Mouse (Mus musculus) MEL (cell line): Measurements from ENCODE around the gene Hnrnpul1. TPM values are rescaled to one million over a fixed set of nuclear protein-coding genes. Genes with fewer than 3 reads are reported as not detected.

Source experiments
- DNase-seq: peaks from one replicate; pipeline ENCODE4 v3.0.0; 2011; ENCODE audit warnings: low read depth, low spot score
- H3K27ac ChIP-seq: 2 replicates; pipeline ENCODE4 v1.5.1; 2012; ENCODE audit warnings: low read depth, mild to moderate bottlenecking, control low read depth, low read length, moderate library complexity; ENCODE audit not compliant: control insufficient read depth
- H3K27me3 ChIP-seq, 2 experiments: fragments of 150-350 bp in 1 of 2; sonication (generic) in 1 of 2; 2 replicates each; pipeline ENCODE4 v1.6.1; 2012; ENCODE audit warnings: low read length in 2 of 2, mild to moderate bottlenecking in 2 of 2, improper control_type of control experiment in 1 of 2, moderate library complexity in 1 of 2; ENCODE audit not compliant: insufficient read depth in 2 of 2, control insufficient read depth in 1 of 2
- H3K36me3 ChIP-seq, 2 experiments: 2 replicates each; pipeline ENCODE4 v1.6.1; 2012 to 2014; ENCODE audit warnings: low read length in 2 of 2, improper control_type of control experiment in 1 of 2, inconsistent platforms in 1 of 2, mild to moderate bottlenecking in 1 of 2; ENCODE audit not compliant: insufficient read depth in 2 of 2, control insufficient read depth in 1 of 2
- H3K4me1 ChIP-seq, 2 experiments: fragments of 150-350 bp in 1 of 2; sonication (generic) in 1 of 2; 2 replicates each; pipeline ENCODE4 v1.6.1; 2012; ENCODE audit warnings: low read length in 2 of 2, improper control_type of control experiment in 1 of 2, mild to moderate bottlenecking in 1 of 2; ENCODE audit not compliant: insufficient read depth in 2 of 2, control insufficient read depth in 1 of 2
- H3K4me3 ChIP-seq, 2 experiments: fragments of 150-350 bp in 1 of 2; sonication (generic) in 1 of 2; 2 replicates each; pipeline ENCODE4 v1.5.1; 2012; ENCODE audit warnings: low read depth in 2 of 2, low read length in 2 of 2, mild to moderate bottlenecking in 2 of 2, moderate library complexity in 2 of 2, control low read depth in 1 of 2, improper control_type of control experiment in 1 of 2; ENCODE audit not compliant: control insufficient read depth in 1 of 2, insufficient read depth in 1 of 2
- H3K79me2 ChIP-seq: 2 replicates; pipeline ENCODE4 v1.6.1; 2012; ENCODE audit warnings: mild to moderate bottlenecking, low read length, moderate library complexity; ENCODE audit not compliant: control insufficient read depth, poor library complexity, insufficient read depth
- H3K9ac ChIP-seq: 2 replicates; pipeline ENCODE4 v1.6.1; 2012; ENCODE audit warnings: low read depth, mild to moderate bottlenecking, control low read depth, low read length, moderate library complexity; ENCODE audit not compliant: control insufficient read depth, poor library complexity, severe bottlenecking
- H3K9me3 ChIP-seq: fragments of 150-350 bp; sonication (generic); replicated peaks from 2 replicates; pipeline ENCODE4 v1.6.1; 2012; ENCODE audit warnings: mild to moderate bottlenecking, low read length, improper control_type of control experiment, moderate library complexity; ENCODE audit not compliant: insufficient read depth
- BHLHE40 ChIP-seq: IDR thresholded peaks from 2 replicates; pipeline ENCODE4 v1.6.1; 2012; ENCODE audit warnings: low read depth, mild to moderate bottlenecking, inconsistent platforms, low read length, improper control_type of control experiment, borderline replicate concordance
- CHD1 ChIP-seq: IDR thresholded peaks from 2 replicates; pipeline ENCODE4 v1.6.1; 2012; ENCODE audit warnings: low read depth, mild to moderate bottlenecking, inconsistent platforms, low read length, improper control_type of control experiment
- CHD2 ChIP-seq: IDR thresholded peaks from 2 replicates; pipeline ENCODE4 v1.6.1; 2011; ENCODE audit warnings: low read length, improper control_type of control experiment
- E2F4 ChIP-seq: IDR thresholded peaks from 2 replicates; pipeline ENCODE4 v1.6.1; 2011; ENCODE audit warnings: low read depth, low read length, improper control_type of control experiment, borderline replicate concordance
- ELF1 ChIP-seq: IDR thresholded peaks from 2 replicates; pipeline ENCODE4 v1.6.1; 2014; ENCODE audit warnings: low read depth, mild to moderate bottlenecking, inconsistent platforms, low read length, improper control_type of control experiment, moderate library complexity
- EP300 ChIP-seq, 2 experiments: IDR thresholded peaks; 2 replicates each; pipeline ENCODE4 v1.6.1; 2011; ENCODE audit warnings: improper control_type of control experiment in 2 of 2, low read length in 2 of 2, low read depth in 1 of 2, mild to moderate bottlenecking in 1 of 2
- ETS1 ChIP-seq: IDR thresholded peaks from 2 replicates; pipeline ENCODE4 v1.6.1; 2012; ENCODE audit warnings: low read depth, mild to moderate bottlenecking, inconsistent platforms, low read length, improper control_type of control experiment, moderate library complexity
- GABPA ChIP-seq: IDR thresholded peaks from 2 replicates; pipeline ENCODE4 v1.6.1; 2012; ENCODE audit warnings: low read depth, mild to moderate bottlenecking, inconsistent platforms, low read length, improper control_type of control experiment, moderate library complexity
- GATA1 ChIP-seq: IDR thresholded peaks from 2 replicates; pipeline ENCODE4 v1.6.1; 2011; ENCODE audit warnings: low read depth, low read length, improper control_type of control experiment
- HCFC1 ChIP-seq: IDR thresholded peaks from 2 replicates; pipeline ENCODE4 v1.6.1; 2012; ENCODE audit warnings: low read depth, mild to moderate bottlenecking, inconsistent platforms, low read length, improper control_type of control experiment, moderate library complexity
- JUND ChIP-seq: IDR thresholded peaks from 2 replicates; pipeline ENCODE4 v1.6.1; 2011; ENCODE audit warnings: low read depth, mild to moderate bottlenecking, improper control_type of control experiment, low read length
- KAT2A ChIP-seq: conservative IDR thresholded peaks from 2 replicates; pipeline ENCODE4 v1.6.1; 2012; ENCODE audit warnings: low read depth, low read length, improper control_type of control experiment, inconsistent platforms
- MAFK ChIP-seq: IDR thresholded peaks from 2 replicates; pipeline ENCODE4 v1.6.1; 2011; ENCODE audit warnings: low read depth, mild to moderate bottlenecking, low read length, improper control_type of control experiment, borderline replicate concordance
- MAX ChIP-seq: IDR thresholded peaks from 2 replicates; pipeline ENCODE4 v1.6.1; 2011; ENCODE audit warnings: low read length, improper control_type of control experiment
- MAZ ChIP-seq: IDR thresholded peaks from 2 replicates; pipeline ENCODE4 v1.6.1; 2012; ENCODE audit warnings: low read depth, mild to moderate bottlenecking, inconsistent platforms, low read length, improper control_type of control experiment
- MEF2A ChIP-seq: IDR thresholded peaks from 2 replicates; pipeline ENCODE4 v1.6.1; 2014; ENCODE audit warnings: low read depth, mild to moderate bottlenecking, inconsistent platforms, low read length, improper control_type of control experiment; ENCODE audit not compliant: poor library complexity, insufficient replicate concordance, severe bottlenecking; ENCODE audit errors: extremely low read depth
- MXI1 ChIP-seq: IDR thresholded peaks from 2 replicates; pipeline ENCODE4 v1.6.1; 2011; ENCODE audit warnings: mild to moderate bottlenecking, low read depth, low read length, improper control_type of control experiment
- MYB ChIP-seq: IDR thresholded peaks from 2 replicates; pipeline ENCODE4 v1.6.1; 2011; ENCODE audit warnings: mild to moderate bottlenecking, low read depth, low read length, improper control_type of control experiment
- MYC ChIP-seq: IDR thresholded peaks from 2 replicates; pipeline ENCODE4 v1.6.1; 2011; ENCODE audit warnings: low read depth, mild to moderate bottlenecking, low read length, improper control_type of control experiment, moderate library complexity
- NELFE ChIP-seq: IDR thresholded peaks from 2 replicates; pipeline ENCODE4 v1.6.1; 2011; ENCODE audit warnings: low read depth, low read length, improper control_type of control experiment
- NRF1 ChIP-seq: IDR thresholded peaks from 2 replicates; pipeline ENCODE4 v1.6.1; 2014; ENCODE audit warnings: low read depth, mild to moderate bottlenecking, inconsistent platforms, low read length, improper control_type of control experiment, moderate library complexity; ENCODE audit not compliant: poor library complexity, insufficient read depth, severe bottlenecking
- POLR2A ChIP-seq, 2 experiments: IDR thresholded peaks; 2 replicates each; pipeline ENCODE4 v1.6.1; 2011 to 2012; ENCODE audit warnings: low read length in 2 of 2, mild to moderate bottlenecking in 2 of 2, control low read depth in 1 of 2, improper control_type of control experiment in 1 of 2, low read depth in 1 of 2, moderate library complexity in 1 of 2; ENCODE audit not compliant: control insufficient read depth in 1 of 2, insufficient read depth in 1 of 2, poor library complexity in 1 of 2
- POLR2AphosphoS2 ChIP-seq: IDR thresholded peaks from 2 replicates; pipeline ENCODE4 v1.6.1; 2011; ENCODE audit warnings: low read length, improper control_type of control experiment
- POLR2AphosphoS5 ChIP-seq: IDR thresholded peaks from 2 replicates; pipeline ENCODE4 v1.6.1; 2012; ENCODE audit warnings: low read depth, borderline replicate concordance, mild to moderate bottlenecking, inconsistent platforms, low read length, moderate library complexity, mixed read lengths
- RAD21 ChIP-seq: IDR thresholded peaks from 2 replicates; pipeline ENCODE4 v1.6.1; 2011; ENCODE audit warnings: mild to moderate bottlenecking, low read depth, low read length, improper control_type of control experiment
- SIN3A ChIP-seq: IDR thresholded peaks from 2 replicates; pipeline ENCODE4 v1.6.1; 2012; ENCODE audit warnings: low read length, improper control_type of control experiment, inconsistent platforms
- SMC3 ChIP-seq: IDR thresholded peaks from 2 replicates; pipeline ENCODE4 v1.6.1; 2011; ENCODE audit warnings: low read depth, low read length, improper control_type of control experiment
- TAL1 ChIP-seq: IDR thresholded peaks from 2 replicates; pipeline ENCODE4 v1.6.1; 2012; ENCODE audit warnings: mild to moderate bottlenecking, inconsistent platforms, low read length, moderate library complexity, mixed read lengths
- TBP ChIP-seq: IDR thresholded peaks from 2 replicates; pipeline ENCODE4 v1.8.0; 2011; ENCODE audit warnings: low read depth, low read length, improper control_type of control experiment
- TCF12 ChIP-seq: IDR thresholded peaks from 2 replicates; pipeline ENCODE4 v1.6.1; 2014; ENCODE audit warnings: low read depth, mild to moderate bottlenecking, inconsistent platforms, low read length, improper control_type of control experiment, moderate library complexity
- UBTF ChIP-seq: IDR thresholded peaks from 2 replicates; pipeline ENCODE4 v1.6.1; 2012; ENCODE audit warnings: low read depth, mild to moderate bottlenecking, inconsistent platforms, low read length, improper control_type of control experiment, moderate library complexity, borderline replicate concordance; ENCODE audit not compliant: insufficient read depth
- USF1 ChIP-seq: IDR thresholded peaks from 2 replicates; pipeline ENCODE4 v1.6.1; 2014; ENCODE audit warnings: low read depth, mild to moderate bottlenecking, inconsistent platforms, low read length, improper control_type of control experiment, moderate library complexity
- USF2 ChIP-seq, 2 experiments: IDR thresholded peaks; 2 replicates each; pipeline ENCODE4 v1.6.1; 2011 to 2012; ENCODE audit warnings: improper control_type of control experiment in 2 of 2, low read length in 2 of 2, borderline replicate concordance in 1 of 2, inconsistent platforms in 1 of 2, low read depth in 1 of 2, mild to moderate bottlenecking in 1 of 2; ENCODE audit not compliant: insufficient read depth in 1 of 2
- ZC3H11A ChIP-seq: IDR thresholded peaks from 2 replicates; pipeline ENCODE4 v1.6.1; 2012; ENCODE audit warnings: low read depth, mild to moderate bottlenecking, inconsistent platforms, low read length, improper control_type of control experiment
- ZKSCAN1 ChIP-seq: IDR thresholded peaks from 2 replicates; pipeline ENCODE4 v1.6.1; 2012; ENCODE audit warnings: low read depth, mild to moderate bottlenecking, inconsistent platforms, low read length, improper control_type of control experiment, moderate library complexity
- ZMIZ1 ChIP-seq: IDR thresholded peaks from 2 replicates; pipeline ENCODE4 v1.6.1; 2012; ENCODE audit warnings: low read depth, mild to moderate bottlenecking, inconsistent platforms, low read length, improper control_type of control experiment, moderate library complexity
- ZNF384 ChIP-seq: IDR thresholded peaks from 2 replicates; pipeline ENCODE4 v1.6.1; 2012; ENCODE audit warnings: low read depth, mild to moderate bottlenecking, inconsistent platforms, low read length, improper control_type of control experiment
- polyA plus RNA-seq, 2 experiments: library from polyadenylated mRNA; stranded (reverse) in 1 of 2; unstranded in 1 of 2; fragments of >175 nt in 1 of 2; fragments of >200 nt in 1 of 2; gene quantifications; 2 replicates each; pipeline versions ENCODE4 v1.2.1 to v1.2.4; 2012; ENCODE audit warnings: low replicate concordance in 2 of 2, low read depth in 1 of 2; ENCODE audit not compliant: insufficient read length in 2 of 2, insufficient read depth in 1 of 2, missing spikeins in 1 of 2
- total RNA-seq: library from RNA; depleted of rRNA; stranded (reverse); fragments of 300-350 nt; gene quantifications from 2 replicates; pipeline ENCODE4 v1.2.3, GENCODE M21; 2012

The Hnrnpul1 gene
- total and polyA plus RNA-seq, 3 experiments, result 56.1 to 215 (median 181) TPM

DNA sequence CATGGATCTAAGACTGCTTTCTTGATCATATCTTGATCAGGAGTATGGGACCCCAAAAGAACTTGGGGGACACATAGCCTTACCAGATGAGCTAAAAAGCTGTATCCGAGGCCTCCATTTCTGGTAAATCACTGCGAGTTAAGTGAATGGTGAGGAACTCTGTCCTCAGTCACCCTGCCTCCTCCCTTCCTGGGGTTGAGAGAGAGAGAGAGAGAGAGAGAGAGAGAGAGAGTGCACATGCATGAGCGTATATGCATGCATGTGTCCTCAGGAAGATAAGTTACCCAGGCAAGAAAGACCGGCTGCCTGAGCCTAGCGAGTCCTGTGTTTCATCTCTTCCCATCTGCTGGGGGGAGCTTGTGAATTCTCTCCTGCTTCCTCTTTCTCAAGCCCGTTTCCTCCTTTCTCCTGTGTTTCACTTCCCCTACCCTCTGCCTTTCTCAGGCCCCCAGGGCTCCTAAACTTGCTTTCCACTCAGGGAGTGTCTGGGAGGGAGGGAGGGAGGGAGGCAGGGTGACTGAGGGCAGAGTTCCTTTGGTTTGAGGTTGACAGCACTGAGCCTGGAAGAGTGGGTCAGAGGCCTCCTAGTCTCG is 47.9 kb downstream of the Hnrnpul1 start:
- Histone ChIP-seq H3K36me3 (peaks cover 5 to 17% of the 10 kb centered on the region in 2 experiments), H3K27ac (no peak overlapping the region), H3K4me3 (no peak overlapping the region), H3K9ac (no peak overlapping the region), H3K4me1 (peaks cover 0 to 5% of the 10 kb centered on the region in 2 experiments; a peak in 1 of 4 replicates), H3K9me3 (no peaks in the 10 kb centered on the region), H3K79me2 (peaks cover under 1% of the 10 kb centered on the region; the same call in 1 of the 2 replicates), H3K27me3 (no peaks in the 10 kb centered on the region)
- DNase-seq, result peak; percentile 67
- TF ChIP-seq GATA1 (no peak), SIN3A (peak; percentile 35; the same call in 1 of the 2 replicates), POLR2AphosphoS2 (0 out of 2 replicates have a peak, but pooled peaks have one; percentile 20), ZC3H11A (no peak), ZMIZ1 (no peak), TBP (no peak), CHD1 (no peak), NRF1 (no peak), MAX (no peak), USF2 (IDR thresholded peaks at IDR 0.05; ENCODE audit: borderline replicate concordance in 1 of 2, insufficient read depth in 1 of 2, low read depth in 1 of 2, low read length in 2 of 2) (no peak), KAT2A (no peak), MYC (peak; percentile 34; the same call in 1 of the 2 replicates), CHD2 (no peak), ELF1 (no peak), MYB (no peak), ZKSCAN1 (no peak), JUND (peak; percentile 90), NELFE (no peak), POLR2A (IDR thresholded peaks at IDR 0.05; ENCODE audit: control insufficient read depth in 1 of 2, insufficient read depth in 1 of 2, low read depth in 1 of 2, low read length in 2 of 2, poor library complexity in 1 of 2) (0 out of 4 replicates have a peak, but pooled peaks of 1 of the 2 experiments have one; percentile 34), HCFC1 (no peak), MAFK (no peak), UBTF (no peak), TCF12 (no peak), RAD21 (no peak), E2F4 (no peak), ZNF384 (no peak), ETS1 (no peak), EP300 (IDR thresholded peaks at IDR 0.05; ENCODE audit: low read depth in 1 of 2, low read length in 2 of 2) (no peak), BHLHE40 (no peak), POLR2AphosphoS5 (no peak), MXI1 (no peak), SMC3 (no peak), GABPA (no peak), TAL1 (peak; percentile 48; the same call in 1 of the 2 replicates), MAZ (no peak), USF1 (no peak), MEF2A (no peak)
